Mouse (Mus musculus) embryo, embryonic 10 days (tissue): ENCODE results near the gene Gm20830.
"Not testable (repeated sequence)": the region's sequence is repeated elsewhere in the genome, so short reads cannot be mapped to it uniquely, and the experiment has no call there.

Experiments used
- DNase-seq: peaks from one replicate; pipeline ENCODE4 v3.0.0-alpha.2; 2015; ENCODE audit warnings: low spot score

The Gm20830 gene

DNA sequence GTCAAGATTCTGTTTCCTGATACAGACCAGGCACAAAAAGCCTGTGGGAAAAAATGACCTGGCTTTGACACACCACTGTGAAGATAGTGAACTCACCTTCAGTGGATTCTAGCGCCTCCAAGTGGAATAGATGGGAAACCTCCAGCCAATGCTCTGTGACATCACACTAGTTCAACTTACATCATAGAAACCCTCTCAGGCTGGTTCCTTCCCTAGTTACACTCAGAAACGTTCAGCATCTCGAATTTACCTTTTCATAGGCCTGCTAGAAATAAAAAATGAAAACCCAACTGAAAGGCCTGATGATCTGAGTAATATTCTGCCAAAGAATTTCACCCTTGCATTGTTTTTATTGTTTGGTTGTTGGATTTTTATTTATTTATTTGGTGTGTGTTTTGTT is at the start of gene Gm20830:
Gene Gm20830 (minus strand): TSS at position 101 of the 400 bp plus-strand sequence.
- not testable (repeated sequence) for DNase-seq
